Mouse (Mus musculus) forebrain, embryonic 14.5 days (tissue): Measurements from ENCODE around the gene A930033H14Rik. TPM values are rescaled to one million over a fixed set of nuclear protein-coding genes. Genes with fewer than 3 reads are reported as not detected.

Source experiments
- ATAC-seq: fragments of 200-750 bp; cut with Nextera tagmentation; 2 replicates; pipeline ENCODE4 v1.8.0; 2017; ENCODE audit warnings: mild to moderate bottlenecking, moderate library complexity
- DNase-seq: peaks from one replicate; pipeline ENCODE4 v3.0.0-alpha.2; 2015; ENCODE audit warnings: low spot score
- H3K27ac ChIP-seq: fragments of 300-500 bp; sonication (generic); 2 replicates; pipeline ENCODE4 v1.5.1; 2014; ENCODE audit warnings: low read depth, mild to moderate bottlenecking, control low read depth, low read length, moderate library complexity
- H3K27me3 ChIP-seq: fragments of 300-500 bp; sonication (generic); replicated peaks from 2 replicates; pipeline ENCODE4 v1.6.1; 2014; ENCODE audit warnings: low read length, control low read depth, mixed read lengths; ENCODE audit not compliant: control insufficient read depth, insufficient read depth
- H3K36me3 ChIP-seq: fragments of 300-500 bp; sonication (generic); 2 replicates; pipeline ENCODE4 v1.6.1; 2014; ENCODE audit warnings: low read length, control low read depth; ENCODE audit not compliant: control insufficient read depth, insufficient read depth
- H3K4me1 ChIP-seq: fragments of 300-500 bp; sonication (generic); 2 replicates; pipeline ENCODE4 v1.6.1; 2014; ENCODE audit warnings: antibody characterized with exemption, low read length, control low read depth; ENCODE audit not compliant: control insufficient read depth, insufficient read depth
- H3K4me2 ChIP-seq: fragments of 300-500 bp; sonication (generic); 2 replicates; pipeline ENCODE4 v1.6.1; 2014; ENCODE audit warnings: mild to moderate bottlenecking, control low read depth, low read length
- H3K4me3 ChIP-seq: fragments of 300-500 bp; sonication (generic); 2 replicates; pipeline ENCODE4 v1.5.1; 2014; ENCODE audit warnings: low read depth, low read length, control low read depth
- H3K9ac ChIP-seq: fragments of 300-500 bp; sonication (generic); 2 replicates; pipeline ENCODE4 v1.6.1; 2014; ENCODE audit warnings: mild to moderate bottlenecking, low read length, control low read depth, moderate library complexity
- H3K9me3 ChIP-seq: fragments of 300-500 bp; sonication (generic); replicated peaks from 2 replicates; pipeline ENCODE4 v1.6.1; 2016; ENCODE audit warnings: low read length, control low read depth, mixed read lengths; ENCODE audit not compliant: control insufficient read depth
- WGBS: fragments of 180-500 bp; shearing (Covaris S2); extraction: QIAGEN DNeasy Blood & Tissue Kit; methylation state at CpG from one replicate; pipeline ENCODE4 v1.1.7; 2014; 5-methylcytosine and 5-hydroxymethylcytosine counted together
- polyA plus RNA-seq: library from polyadenylated mRNA; unstranded; fragments of >200 nt; fragmentation: Nextera tagmentation; extraction: Ambion mirVana; gene quantifications from 2 replicates; pipeline ENCODE4 v1.2.1, GENCODE M21; 2014

Gene A930033H14Rik
- polyA plus RNA-seq, 1 experiment from 2014 or later = 0.71 TPM

GRCm38 (mm10) chr10:69176116-69176515 lies 36.8 kb downstream of the A930033H14Rik start:
- DNase-seq (no peak), ATAC-seq (no peak)
- Histone ChIP-seq H3K4me3 (no peak overlapping the region), H3K36me3 (no peaks in the 10 kb centered on the region), H3K27me3 (no peaks in the 10 kb centered on the region), H3K27ac (no peak overlapping the region), H3K9ac (no peak overlapping the region), H3K9me3 (no peaks in the 10 kb centered on the region), H3K4me1 (no peaks in the 10 kb centered on the region), H3K4me2 (no peak overlapping the region)
- WGBS = 80% methylated on average over 3 of the region's 3 CpGs

- Histone ChIP-seq H3K4me1 (no peaks in the 10 kb centered on the region), H3K27ac (no peak overlapping the region), H3K9ac (no peak overlapping the region), H3K36me3 (no peaks in the 10 kb centered on the region), H3K4me2 (no peak overlapping the region), H3K9me3 (no peaks in the 10 kb centered on the region), H3K4me3 (no peak overlapping the region), H3K27me3 (no peaks in the 10 kb centered on the region)
- DNase-seq (no peak), ATAC-seq (no peak)
- WGBS = 85% methylated on average over 3 of the region's 3 CpGs
Measured at GRCm38 (mm10) chr10:69172412-69172811, 40.5 kb downstream of the A930033H14Rik start.

DNA sequence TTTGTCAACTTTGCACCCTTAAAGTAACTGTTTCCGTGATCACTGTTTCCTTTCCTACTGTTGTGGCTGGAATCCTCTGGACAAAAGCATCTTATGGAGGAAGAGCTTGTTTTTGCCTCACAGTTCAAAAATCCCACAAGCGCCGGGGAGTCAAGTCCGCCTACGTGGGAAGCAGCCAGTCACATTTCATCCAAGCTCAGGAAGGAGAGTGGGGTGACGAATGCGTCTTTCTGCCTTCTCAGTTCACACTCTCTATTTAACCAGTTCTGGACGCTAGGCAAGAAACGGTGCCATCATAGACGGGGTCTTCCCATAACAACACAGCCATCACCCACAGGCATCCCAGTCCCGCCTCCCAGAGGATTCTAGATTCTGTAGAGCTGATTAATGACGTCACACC lies 46.4 kb downstream of the A930033H14Rik start:
- Histone ChIP-seq H3K9me3 (peaks cover 2% of the 10 kb centered on the region; the same call in 1 of the 2 replicates), H3K4me3 (no peak overlapping the region), H3K4me2 (no peak overlapping the region), H3K9ac (no peak overlapping the region), H3K4me1 (no peaks in the 10 kb centered on the region), H3K36me3 (no peaks in the 10 kb centered on the region), H3K27me3 (no peaks in the 10 kb centered on the region), H3K27ac (no peak overlapping the region)
- no peak for ATAC-seq
- DNase-seq = no peak
- 87% methylated on average over 12 of the region's 12 CpGs for WGBS

DNA sequence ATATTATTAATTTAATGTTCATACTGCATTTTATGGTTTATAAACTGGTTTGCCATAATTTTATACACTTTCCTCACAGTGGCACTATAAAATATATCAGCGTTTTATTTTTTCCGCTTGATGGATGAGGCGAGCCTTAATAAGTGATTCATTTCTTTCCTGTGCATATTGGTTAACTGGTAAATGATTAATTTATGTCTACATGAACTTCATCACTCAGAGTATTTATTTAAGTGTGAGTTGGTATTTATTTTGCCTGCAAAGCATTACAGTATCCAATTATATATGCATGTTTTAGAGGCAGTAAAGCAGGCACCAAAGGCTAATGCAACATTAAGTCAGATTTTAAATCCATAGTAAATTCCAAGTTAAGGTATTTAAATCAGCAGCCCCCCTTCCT lies 47.1 kb downstream of the A930033H14Rik start:
- no peak overlapping the region for H3K4me2 ChIP-seq
- no peak overlapping the region for H3K27ac ChIP-seq
- H3K27me3 ChIP-seq = no peaks in the 10 kb centered on the region
- H3K4me3 ChIP-seq = no peak overlapping the region
- no peaks in the 10 kb centered on the region for H3K4me1 ChIP-seq
- ATAC-seq (no peak), DNase-seq (no peak)
- WGBS = 91% methylated on average over 3 of the region's 3 CpGs
- no peak overlapping the region for H3K9ac ChIP-seq
- H3K36me3 ChIP-seq = no peaks in the 10 kb centered on the region
- peaks cover 2% of the 10 kb centered on the region; the same call in 1 of the 2 replicates for H3K9me3 ChIP-seq

DNA sequence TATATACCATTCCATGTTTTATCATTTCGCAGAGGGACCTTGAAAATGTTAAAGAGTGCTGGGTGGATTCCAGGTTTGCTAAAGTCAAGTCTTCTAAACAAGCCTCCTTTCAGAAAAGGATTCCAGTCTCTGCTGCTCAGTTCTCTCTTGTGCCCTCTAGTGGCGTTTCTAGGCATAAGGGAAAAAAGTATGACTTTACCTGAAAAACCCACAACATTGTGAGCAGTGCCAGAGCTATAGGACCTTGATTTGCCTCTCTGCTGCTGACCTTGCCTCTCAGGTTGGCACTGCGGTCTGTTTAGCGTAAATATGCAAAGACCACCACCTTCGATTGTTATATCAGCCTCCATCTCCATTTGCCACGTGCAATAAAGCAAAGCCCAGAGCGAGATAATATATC lies 47.8 kb downstream of the A930033H14Rik start:
- Histone ChIP-seq H3K27me3 (no peaks in the 10 kb centered on the region), H3K9ac (no peak overlapping the region), H3K4me2 (no peak overlapping the region), H3K4me1 (no peaks in the 10 kb centered on the region), H3K36me3 (no peaks in the 10 kb centered on the region), H3K4me3 (no peak overlapping the region), H3K27ac (no peak overlapping the region), H3K9me3 (peaks cover 2% of the 10 kb centered on the region; the same call in 1 of the 2 replicates)
- DNase-seq (peak; percentile 50), ATAC-seq (no peak)
- 57% methylated on average over 7 of the region's 7 CpGs for WGBS

- ATAC-seq = no peak
- H3K27me3 ChIP-seq = no peaks in the 10 kb centered on the region
- H3K36me3 ChIP-seq = no peaks in the 10 kb centered on the region
- no peak overlapping the region for H3K27ac ChIP-seq
- H3K4me2 ChIP-seq = no peak overlapping the region
- 78% methylated on average over 5 of the region's 5 CpGs for WGBS
- peaks cover 2% of the 10 kb centered on the region; the same call in 1 of the 2 replicates for H3K9me3 ChIP-seq
- H3K9ac ChIP-seq = no peak overlapping the region
- no peaks in the 10 kb centered on the region for H3K4me1 ChIP-seq
- no peak for DNase-seq
- H3K4me3 ChIP-seq = no peak overlapping the region
Measured at GRCm38 (mm10) chr10:69163216-69163615, 49.7 kb downstream of the A930033H14Rik start.

- WGBS = 84% methylated on average over 5 of the region's 5 CpGs
- no peaks in the 10 kb centered on the region for H3K27me3 ChIP-seq
- no peak overlapping the region for H3K4me2 ChIP-seq
- DNase-seq = no peak
- H3K9ac ChIP-seq = no peak overlapping the region
- H3K36me3 ChIP-seq = no peaks in the 10 kb centered on the region
- no peak for ATAC-seq
- H3K9me3 ChIP-seq = peaks cover 2% of the 10 kb centered on the region; the same call in 1 of the 2 replicates
- H3K4me3 ChIP-seq = no peak overlapping the region
- H3K27ac ChIP-seq = no peak overlapping the region
- no peaks in the 10 kb centered on the region for H3K4me1 ChIP-seq
Measured at GRCm38 (mm10) chr10:69162577-69162976, 50.3 kb downstream of the A930033H14Rik start.

DNA sequence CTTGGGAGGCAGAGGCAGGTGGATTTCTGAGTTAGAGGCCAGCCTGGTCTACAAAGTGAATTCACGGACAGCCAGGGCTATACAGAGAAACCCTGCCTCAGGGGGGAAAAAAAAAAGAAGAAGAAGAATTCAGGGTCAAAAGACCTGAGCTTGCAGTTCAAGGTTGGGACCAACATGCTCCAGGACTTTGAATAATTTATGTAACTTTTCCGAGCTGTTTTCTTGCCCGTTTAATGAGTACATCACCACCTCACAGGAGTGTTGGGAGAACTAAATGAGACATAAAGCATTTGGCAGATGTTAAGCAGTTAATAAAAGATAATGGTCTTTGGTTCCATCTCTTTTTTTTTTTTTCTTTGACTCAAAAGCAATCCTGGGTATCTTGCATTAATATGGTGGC lies 51.4 kb downstream of the A930033H14Rik start:
- H3K27ac ChIP-seq = no peak overlapping the region
- H3K9ac ChIP-seq = no peak overlapping the region
- no peak overlapping the region for H3K4me2 ChIP-seq
- H3K27me3 ChIP-seq = no peaks in the 10 kb centered on the region
- no peaks in the 10 kb centered on the region for H3K4me1 ChIP-seq
- ATAC-seq = no peak
- no peak overlapping the region for H3K4me3 ChIP-seq
- H3K36me3 ChIP-seq = no peaks in the 10 kb centered on the region
- no peak for DNase-seq
- peaks cover 2% of the 10 kb centered on the region; the same call in 1 of the 2 replicates for H3K9me3 ChIP-seq
- 92% methylated on average over 3 of the region's 3 CpGs for WGBS

GRCm38 (mm10) chr10:69160877-69161276 lies 52.0 kb downstream of the A930033H14Rik start:
- Histone ChIP-seq H3K27me3 (no peaks in the 10 kb centered on the region), H3K4me3 (no peak overlapping the region), H3K9ac (no peak overlapping the region), H3K4me2 (no peak overlapping the region), H3K4me1 (no peaks in the 10 kb centered on the region), H3K9me3 (peaks cover 2% of the 10 kb centered on the region; the same call in 1 of the 2 replicates), H3K27ac (no peak overlapping the region), H3K36me3 (no peaks in the 10 kb centered on the region)
- DNase-seq = no peak
- WGBS = 87% methylated on average over 2 of the region's 2 CpGs
- no peak for ATAC-seq
